15 mouse cellular contexts compared by ENCODE assay signal in the genomic region with DNA sequence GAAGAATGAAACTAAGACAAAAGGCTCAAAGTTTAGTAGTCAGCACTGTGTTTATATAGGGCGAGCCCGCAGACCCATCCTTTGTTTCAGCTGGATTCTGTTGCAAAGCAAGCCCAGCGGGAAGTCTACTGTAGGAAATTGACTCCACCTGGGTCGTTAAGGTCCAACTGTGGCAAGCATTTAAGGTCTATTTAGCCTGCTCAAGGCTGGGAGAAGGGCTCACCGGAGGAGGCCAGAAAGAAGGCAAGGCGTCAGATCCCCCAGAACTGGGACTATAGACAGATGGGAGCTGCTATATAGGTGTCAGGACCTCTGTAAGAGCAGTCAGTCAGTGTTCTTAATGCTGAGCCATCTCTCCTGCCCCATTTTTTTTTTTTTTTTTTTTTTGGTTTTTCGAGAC. TPM values are rescaled to one million over a fixed set of nuclear protein-coding genes. Genes with fewer than 3 reads are reported as not detected.
DNase-seq lines count a peak whose midpoint lies in the region; ATAC-seq lines count a peak whose summit lies in the region.
"Had no signal": no experiment of that assay in that cellular context is flagged by ENCODE, and none has a peak within 500 bp of the region (broad histone marks: within the 10 kb centered on the region; RNA-seq: fewer than 3 reads in every experiment).

No protein-coding gene starts in this region.

- H3K27ac ChIP-seq in kidney, embryonic 16.5 days (ENCODE audit: low read length): no peak overlapping the region
- H3K27ac ChIP-seq: forebrain, embryonic 12.5 days had no signal

- 23% methylated on average over 6 of the region's 7 CpGs for WGBS in kidney, embryonic 16.5 days

- DNase-seq in kidney, postnatal 4 days: no peak
- DNase-seq in WW6 (ENCODE audit: low read depth, low spot score): peak; percentile 90
- DNase-seq in forelimb bud, embryonic 11.5 days (ENCODE audit: low read depth, low spot score): peak; percentile 67
- no peak for DNase-seq in frontal cortex, postnatal 10 days (ENCODE audit: low spot score in 2 of 2)
- DNase-seq in ovary, postnatal 14 days (ENCODE audit: low spot score): no peak
- DNase-seq in left cerebral cortex, adult 11 months (ENCODE audit: low spot score): no peak
- DNase-seq: cerebellum, adult 8-10 months; gastrocnemius, postnatal 14 days; kidney, adult 18-20 months; liver, postnatal 0 days; lung, postnatal 10 days had no signal

- no peaks in the 10 kb centered on the region for H3K36me3 ChIP-seq in kidney, embryonic 16.5 days (ENCODE audit: insufficient read depth, low read length)
- H3K36me3 ChIP-seq: forebrain, embryonic 12.5 days had no signal

- 0 out of 2 replicates have a peak, but pooled peaks have one; percentile 11 for ATAC-seq in kidney, embryonic 16.5 days (ENCODE audit: low FRiP score, low TSS enrichment)
- ATAC-seq: liver, postnatal 0 days; midbrain, embryonic 16.5 days had no signal

- H3K27me3 ChIP-seq in kidney, embryonic 16.5 days (ENCODE audit: insufficient read depth, low read length): no peaks in the 10 kb centered on the region
- H3K27me3 ChIP-seq: forebrain, embryonic 12.5 days had no signal

- no peaks in the 10 kb centered on the region for H3K4me1 ChIP-seq in kidney, embryonic 16.5 days (ENCODE audit: insufficient read depth, low read length)

- H3K4me3 ChIP-seq in kidney, embryonic 16.5 days (ENCODE audit: low read length): no peak overlapping the region
- H3K4me3 ChIP-seq: forebrain, embryonic 12.5 days had no signal

- no peak overlapping the region for H3K9ac ChIP-seq in kidney, embryonic 16.5 days (replicated peaks; ENCODE audit: low read length)
- H3K9ac ChIP-seq: forebrain, embryonic 12.5 days; liver, postnatal 0 days had no signal

- H3K9me3 ChIP-seq in kidney, embryonic 16.5 days (ENCODE audit: low read length): no peaks in the 10 kb centered on the region
- H3K9me3 ChIP-seq: forebrain, embryonic 12.5 days; G1E had no signal

- no peak overlapping the region for H3K4me2 ChIP-seq in kidney, embryonic 16.5 days (replicated peaks; ENCODE audit: low read depth, low read length)
- H3K4me2 ChIP-seq: forebrain, embryonic 12.5 days had no signal

RNA-seq across cellular contexts. Expression of a gene that starts 17.8 kb away (rescaled TPM):
- 4.5 and 5.6 TPM in 2 replicates for polyA plus RNA-seq in kidney, embryonic 16.5 days (2015; fragmentation: Nextera tagmentation; extraction: Ambion mirVana)

Comparison
In these comparisons a context has a peak if more than half of its experiments do, and no peak if none do; other contexts are left out.
1. DNase-seq: peak in WW6 (single experiment) and forelimb bud, embryonic 11.5 days (single experiment); none in kidney, postnatal 4 days (0 of 2), frontal cortex, postnatal 10 days (0 of 2), ovary, postnatal 14 days (single experiment) and left cerebral cortex, adult 11 months (single experiment).